Mouse (Mus musculus) gastrocnemius, postnatal 25 days (tissue): ENCODE measurements around the gene Fbrsl1. TPM values are rescaled to one million over a fixed set of nuclear protein-coding genes. Genes with fewer than 3 reads are reported as not detected.
"Not testable (repeated sequence)": the region's sequence is repeated elsewhere in the genome, so short reads cannot be mapped to it uniquely, and the experiment has no call there.

Experiments
- DNase-seq: peaks from one replicate; pipeline ENCODE4 v3.0.0; 2022
- total RNA-seq, 2 experiments: library from RNA; stranded (reverse); gene quantifications; 1 replicate in 1 of 2; 2 replicates in 1 of 2; pipeline ENCODE4 v1.2.3; 2021

The Fbrsl1 gene
- total RNA-seq, 2 experiments from 2014 or later, result 23.6 to 32.1 TPM

DNA sequence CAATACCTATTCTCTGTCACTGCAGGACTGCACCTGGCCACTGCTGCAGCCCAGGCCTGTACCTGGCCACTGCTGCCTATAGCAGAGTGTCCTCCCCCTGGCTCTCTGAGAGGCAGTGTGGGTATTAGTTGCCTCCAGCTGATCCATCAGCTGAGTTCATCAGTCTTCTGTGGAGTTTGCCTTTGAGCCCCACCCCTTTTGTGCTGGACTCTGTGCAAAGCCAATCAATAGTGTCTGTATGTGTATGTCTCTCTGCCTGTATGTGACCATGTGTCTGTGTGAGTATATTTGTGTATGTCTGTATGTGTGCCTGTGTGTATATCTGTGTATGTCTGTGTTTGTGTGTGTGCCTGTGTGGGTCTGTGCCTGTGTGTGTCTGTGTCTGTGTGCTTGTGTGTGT, 7.0 kb upstream of the Fbrsl1 start:
- no peak for DNase-seq

DNA sequence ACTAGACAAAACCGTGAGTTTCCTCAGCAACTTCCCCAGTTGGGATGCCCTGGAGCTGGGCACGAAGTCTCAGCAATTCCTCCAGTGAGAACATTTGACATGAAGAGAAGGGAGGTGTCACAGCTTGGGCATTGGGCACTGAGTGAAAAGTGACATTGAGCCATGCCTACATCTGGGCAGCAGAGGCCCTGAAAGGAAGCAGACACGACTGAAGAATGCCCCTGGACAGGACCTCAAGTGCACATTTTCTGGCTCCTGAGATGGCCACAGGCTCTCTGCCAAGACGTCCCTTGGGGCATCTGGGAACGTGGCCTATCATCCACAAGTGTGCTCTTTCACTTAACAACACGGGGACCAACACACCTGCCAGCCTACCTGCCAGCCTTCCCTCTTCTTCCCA, 991 bp upstream of the Fbrsl1 start:
- no peak for DNase-seq

DNA sequence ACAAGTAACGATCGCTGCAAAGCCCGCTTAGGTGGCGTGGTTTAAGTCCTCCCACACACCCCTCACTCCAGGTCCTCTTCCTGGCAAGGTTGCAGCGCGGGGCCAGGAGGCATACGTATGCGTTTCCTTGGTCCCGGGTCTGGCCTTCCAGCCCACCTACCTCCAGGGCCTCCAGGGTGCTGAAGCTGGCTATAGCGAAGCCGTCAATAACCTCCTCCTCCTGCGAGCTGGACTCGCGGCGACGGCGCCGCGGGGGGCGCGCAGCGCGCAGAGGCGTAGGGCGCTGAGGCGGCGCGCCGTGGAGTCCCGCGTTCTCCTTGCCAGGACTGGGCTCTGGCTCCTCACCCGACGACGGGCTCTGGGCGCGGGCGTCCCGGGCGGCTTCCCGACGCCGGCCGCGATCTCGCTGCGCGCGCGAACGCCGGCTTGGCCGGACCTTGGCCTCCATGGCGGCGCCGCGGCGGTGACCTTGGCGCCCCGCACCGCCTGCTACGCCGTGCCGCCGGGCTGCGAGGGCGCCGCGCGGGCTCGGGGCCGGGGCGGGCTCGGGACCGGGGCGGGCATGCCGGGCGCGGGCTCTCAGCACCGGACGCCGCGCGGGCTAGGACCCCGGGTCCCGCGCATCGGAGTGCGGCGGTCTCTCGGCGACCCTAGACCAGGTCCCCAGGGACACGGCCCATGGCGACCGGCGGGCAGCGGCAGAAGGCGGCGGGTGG, 425 bp downstream of the Fbrsl1 start:
- DNase-seq, result no peak

DNA sequence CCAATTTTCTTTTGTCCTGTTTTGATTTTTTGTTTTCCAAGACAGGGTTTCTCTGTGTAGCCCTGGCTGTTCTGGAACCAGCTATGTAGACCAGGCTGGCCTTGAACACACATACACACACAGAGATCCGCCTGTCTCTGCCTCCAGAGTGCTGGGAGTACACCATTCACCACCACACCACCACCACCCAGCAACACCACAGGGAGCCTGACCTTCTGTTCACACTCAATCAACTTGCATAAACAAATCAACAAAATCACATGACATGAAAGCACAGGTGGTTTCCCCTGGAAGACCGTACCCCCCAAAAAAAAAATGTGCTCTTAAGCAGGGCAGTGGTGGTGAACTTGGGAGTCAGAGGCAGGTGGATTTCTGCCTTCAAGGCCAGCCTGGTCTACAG, 3.8 kb downstream of the Fbrsl1 start:
- DNase-seq, result no peak

DNA sequence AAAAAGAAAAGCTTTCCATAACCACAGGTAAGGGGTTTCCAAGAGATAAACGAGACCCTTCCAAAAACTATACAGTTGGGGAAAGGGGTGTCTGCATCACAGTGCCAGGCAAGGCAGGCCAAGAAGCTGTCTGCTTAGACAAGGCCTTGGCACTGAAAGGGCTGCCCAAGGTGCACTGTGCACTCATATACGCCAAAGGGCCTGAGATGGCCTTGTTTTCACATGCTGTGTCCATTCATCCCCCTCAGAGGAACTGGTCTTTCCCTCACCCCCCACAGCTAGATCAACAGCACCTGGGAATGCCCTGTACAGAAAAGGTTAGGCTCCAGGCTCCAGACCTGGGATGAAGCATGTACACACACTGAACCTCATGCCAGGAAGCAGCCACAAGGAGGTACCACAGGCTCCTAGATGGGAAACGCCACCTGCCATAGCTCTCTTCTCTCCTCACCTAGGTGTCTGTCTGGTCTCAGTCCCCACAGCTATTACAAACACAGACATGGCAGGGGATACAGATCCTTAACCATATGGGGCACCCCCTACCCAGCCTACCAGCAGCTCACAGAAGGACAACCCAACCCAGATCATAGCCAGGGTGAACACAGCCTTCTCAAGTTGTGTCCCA, 5.2 kb downstream of the Fbrsl1 start:
- DNase-seq, result no peak

DNA sequence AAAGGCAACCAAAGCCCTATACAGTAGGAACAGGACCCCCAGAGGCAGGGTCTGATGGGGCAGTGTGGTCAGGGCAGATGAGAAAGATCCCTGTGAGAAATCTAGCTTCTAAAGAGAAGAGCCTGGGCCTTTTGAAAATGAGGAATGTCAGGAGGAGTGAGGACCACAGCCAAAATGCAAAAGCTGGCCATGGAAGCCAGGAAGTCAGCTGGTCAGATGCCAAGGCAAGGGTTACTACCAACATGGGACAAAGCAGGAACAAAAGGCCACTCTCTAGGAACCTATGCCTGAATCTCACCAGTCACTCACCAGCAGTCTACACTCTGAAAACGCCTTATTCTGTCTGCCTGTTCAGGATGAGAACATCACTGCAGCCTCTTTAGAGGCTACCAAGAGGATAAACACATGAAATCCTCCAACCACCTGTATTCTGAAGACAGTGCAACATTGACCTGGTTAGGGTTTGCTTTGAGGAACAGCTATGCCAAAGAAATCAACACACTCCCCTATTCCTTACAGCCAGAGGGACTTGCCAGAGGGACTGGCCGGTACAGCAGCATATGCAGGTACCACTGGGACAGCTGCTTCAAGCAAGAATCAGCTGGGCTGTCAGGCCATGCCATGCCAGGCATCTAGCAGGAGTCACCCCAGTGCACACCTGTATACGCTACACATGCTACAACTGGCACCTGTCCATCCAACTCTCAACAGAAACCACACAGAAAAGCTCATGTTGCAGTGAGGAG, 8.6 kb downstream of the Fbrsl1 start:
- DNase-seq, result no peak

DNA sequence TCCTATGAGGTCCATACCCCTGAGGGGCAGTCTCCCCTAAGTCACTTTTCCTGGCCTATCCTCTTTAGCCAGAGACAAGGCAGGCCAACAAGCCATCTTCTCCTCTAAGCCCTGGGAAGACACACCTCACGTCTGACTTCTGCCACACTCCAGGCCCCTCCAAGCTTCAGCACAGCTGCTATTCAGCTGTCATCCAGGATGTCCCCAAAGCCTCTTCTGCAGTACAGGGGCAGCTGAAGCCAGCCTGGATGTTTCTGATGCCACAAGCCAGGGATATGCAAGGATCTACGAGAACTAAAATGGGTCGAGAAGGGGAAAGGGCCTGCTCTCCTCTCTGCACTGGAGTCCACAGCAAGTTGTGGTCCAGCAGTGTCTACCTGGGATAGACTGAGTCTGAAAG, 9.7 kb downstream of the Fbrsl1 start:
- DNase-seq, result no peak

DNA sequence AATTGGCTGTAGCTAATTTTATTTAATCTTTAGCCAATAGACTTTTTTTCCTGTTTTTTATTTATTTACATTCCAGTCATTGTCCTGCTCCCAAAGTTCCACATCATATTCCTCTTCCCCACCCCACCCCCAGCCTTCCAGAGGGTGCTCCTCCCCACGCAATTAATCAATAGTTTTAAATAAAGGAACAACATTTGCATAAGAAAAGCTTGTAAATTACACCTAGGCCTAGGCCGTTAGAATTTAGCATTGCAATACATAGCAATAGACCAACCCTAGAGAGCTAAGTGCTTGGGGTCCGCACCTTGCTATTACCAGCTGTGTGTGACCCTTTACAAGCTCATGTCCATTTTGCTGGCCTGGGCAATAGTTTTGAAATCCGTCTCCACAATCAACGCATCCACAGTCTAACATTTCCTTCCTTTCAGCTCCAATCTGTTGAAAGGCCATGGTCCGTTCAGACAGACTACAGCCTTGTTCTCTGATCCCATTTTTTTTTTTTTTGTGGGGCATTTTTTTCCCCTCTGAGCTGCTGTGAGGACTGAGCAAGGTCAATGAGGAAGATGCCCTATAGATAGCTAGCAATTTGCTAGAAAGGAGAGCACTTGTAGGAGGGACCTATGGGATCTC, 10.6 kb downstream of the Fbrsl1 start:
- DNase-seq, result no peak

DNA sequence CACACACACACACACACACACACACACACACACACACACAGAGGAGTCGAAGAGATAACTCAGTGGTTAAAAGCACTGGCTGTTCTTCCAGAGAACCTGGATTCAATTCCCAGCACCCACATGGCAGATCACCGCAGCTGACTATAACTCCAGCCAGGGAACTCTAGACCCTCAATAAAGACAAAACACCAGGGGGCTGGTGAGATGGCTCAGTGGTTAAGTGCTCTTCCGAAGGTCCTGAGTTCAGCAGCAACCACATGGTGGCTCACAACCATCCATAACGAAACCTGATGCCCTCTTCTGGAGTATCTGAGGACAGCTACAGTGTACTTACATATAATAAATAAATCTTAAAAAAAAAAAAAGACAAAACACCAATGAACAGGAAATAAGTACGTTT, 12.1 kb downstream of the Fbrsl1 start:
- DNase-seq, result not testable (repeated sequence)

DNA sequence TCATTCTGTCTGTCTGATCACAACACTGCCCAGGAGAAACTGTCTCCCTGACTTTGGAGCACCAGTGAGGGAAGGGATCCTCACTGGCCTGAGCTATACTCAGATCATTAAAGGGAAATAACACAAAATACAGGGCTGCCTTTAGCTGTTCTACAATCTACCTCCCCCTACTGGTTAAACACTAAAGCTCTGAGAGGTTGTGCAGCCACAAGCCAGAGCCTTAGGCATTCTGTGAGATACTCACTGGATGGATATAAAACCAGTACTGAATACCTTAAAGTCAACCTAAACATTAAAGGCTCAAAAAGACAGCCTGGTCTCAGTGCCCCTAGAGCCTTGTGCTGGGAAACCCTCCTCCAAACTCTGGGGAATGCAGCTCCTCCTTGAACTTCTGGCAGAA, 13.5 kb downstream of the Fbrsl1 start:
- DNase-seq, result no peak

DNA sequence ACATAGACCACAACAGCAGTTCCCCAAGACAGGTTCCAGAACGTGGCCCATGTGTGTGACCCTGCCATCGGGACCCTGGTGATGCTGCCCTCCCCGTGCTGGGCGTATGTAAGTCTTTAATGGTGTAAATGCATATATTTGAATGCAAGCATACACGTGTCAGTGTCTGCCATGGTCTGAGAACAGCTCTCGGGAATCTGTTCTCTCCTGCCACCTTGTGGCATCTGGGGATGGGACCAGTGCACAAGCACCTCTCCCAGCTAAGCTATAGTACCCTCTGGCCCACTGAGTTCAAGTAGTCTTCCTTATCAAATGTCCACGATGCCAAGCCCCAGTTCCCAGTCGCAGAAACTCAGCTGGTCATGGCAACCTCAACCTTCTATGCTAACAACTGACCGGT, 19.3 kb downstream of the Fbrsl1 start:
- no peak for DNase-seq

DNA sequence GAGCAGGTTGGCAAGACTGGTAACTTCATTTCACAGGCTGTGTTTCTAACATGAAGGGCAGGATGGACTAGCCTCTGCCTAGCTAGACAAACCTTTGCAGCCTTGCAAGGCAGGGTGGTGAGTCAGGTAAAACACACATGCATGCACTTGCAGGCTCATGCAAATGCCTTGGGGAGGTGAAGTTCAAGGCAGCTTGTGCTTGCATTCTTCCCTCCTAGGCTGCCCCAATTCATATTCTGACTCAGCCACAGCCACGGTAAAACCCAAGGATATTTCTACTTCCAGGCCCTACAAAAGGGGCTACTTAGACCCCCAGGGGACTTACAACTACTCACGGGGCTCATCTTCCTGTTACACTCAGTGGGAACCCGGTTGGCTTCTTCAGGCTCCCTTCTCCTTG, 20.0 kb downstream of the Fbrsl1 start:
- no peak for DNase-seq

DNA sequence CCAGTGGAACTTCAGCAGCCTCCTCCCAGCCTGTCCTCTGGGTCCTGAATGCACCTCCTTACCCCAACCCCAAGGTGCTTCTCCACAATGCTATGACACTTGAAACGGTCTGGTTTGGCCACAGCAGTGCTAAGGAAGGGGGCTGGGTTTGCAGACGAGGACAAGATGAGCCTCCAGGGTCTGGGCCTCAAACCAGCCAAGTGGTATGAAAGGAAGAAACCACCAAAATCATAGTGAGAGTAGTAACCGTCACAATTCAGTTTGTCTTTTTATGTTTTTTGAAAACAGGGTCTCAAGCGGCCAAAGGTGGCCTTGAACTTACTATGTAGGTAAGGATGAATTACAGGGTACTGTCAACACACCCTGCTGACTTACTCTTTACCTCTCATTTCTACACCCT, 23.1 kb downstream of the Fbrsl1 start:
- no peak for DNase-seq

DNA sequence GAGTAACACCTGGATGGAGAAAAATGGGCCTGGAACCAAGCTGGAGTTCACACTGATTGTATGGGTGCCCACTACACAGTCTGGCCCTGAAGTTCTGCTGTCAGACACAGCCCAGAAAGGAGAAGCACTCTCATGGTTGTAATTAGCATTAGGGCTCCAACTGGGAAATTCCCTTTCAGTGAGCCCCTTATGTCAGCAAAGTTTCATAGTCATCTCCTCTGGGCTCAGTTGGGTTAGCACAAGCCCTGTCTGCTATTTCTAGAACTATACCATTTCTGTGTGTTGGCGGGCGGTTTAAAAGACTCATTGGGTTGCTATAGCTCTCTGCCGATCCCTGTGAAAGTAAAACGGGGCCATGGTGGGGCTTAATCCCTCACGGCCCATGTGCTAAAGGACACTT, 24.1 kb downstream of the Fbrsl1 start:
- DNase-seq, result no peak

DNA sequence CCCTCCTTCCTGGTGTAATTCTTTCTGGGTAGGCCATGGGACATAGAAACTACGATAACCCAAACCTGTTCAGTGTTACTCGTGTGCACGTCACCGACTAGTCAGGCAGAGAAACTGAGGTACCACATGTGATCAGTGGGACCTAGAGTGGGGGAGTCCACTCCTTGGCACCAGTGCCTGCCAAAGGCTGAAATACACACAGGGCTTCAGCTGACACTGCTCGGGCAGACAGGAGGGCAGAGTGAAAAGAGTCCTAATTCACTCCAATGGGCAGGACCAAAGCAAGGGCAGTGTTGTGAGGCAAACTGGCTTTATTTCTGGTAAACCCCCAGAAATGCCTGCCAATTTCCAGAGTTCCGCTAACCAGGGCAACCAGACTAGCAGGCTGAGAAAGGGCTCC, 26.9 kb downstream of the Fbrsl1 start:
- no peak for DNase-seq

DNA sequence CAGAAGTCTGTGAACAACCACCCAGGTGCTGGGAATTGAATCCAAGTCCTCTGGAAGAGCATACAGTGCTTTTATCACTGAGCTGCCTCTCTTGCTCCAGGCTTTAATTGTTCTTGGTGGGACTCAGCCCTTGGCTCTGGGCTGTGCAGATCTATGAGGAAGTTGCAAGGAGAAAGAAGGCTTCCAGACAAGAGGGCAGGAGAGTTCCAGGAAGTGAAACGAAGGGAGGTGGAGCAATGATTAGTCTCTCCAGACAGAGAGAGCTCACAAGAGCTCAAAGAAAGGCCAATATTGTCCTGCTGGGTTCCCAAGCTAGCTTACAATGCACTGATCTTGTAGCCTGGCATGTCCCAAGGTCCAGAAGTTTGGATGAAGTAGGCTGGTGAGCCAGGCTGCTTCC, 27.4 kb downstream of the Fbrsl1 start:
- DNase-seq, result no peak

DNA sequence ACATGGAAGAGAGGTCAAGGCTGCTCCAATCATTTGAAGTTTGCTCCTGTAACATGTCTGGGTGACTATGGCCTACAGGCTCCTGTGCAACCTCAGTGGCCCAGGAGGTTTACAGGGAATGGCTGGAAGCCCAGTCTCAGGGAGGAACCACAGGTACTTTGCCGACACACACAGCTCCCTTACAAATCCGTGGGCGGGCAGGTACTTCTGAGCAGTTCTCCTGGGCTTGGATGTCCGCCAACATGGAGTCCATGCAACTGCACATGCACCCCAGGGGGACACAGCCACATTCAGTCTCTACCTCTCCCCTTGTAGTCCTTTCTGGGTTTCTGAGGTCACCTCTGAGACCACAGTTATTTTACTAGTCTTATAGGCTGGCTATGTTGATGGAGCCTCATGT, 28.1 kb downstream of the Fbrsl1 start:
- DNase-seq, result no peak

DNA sequence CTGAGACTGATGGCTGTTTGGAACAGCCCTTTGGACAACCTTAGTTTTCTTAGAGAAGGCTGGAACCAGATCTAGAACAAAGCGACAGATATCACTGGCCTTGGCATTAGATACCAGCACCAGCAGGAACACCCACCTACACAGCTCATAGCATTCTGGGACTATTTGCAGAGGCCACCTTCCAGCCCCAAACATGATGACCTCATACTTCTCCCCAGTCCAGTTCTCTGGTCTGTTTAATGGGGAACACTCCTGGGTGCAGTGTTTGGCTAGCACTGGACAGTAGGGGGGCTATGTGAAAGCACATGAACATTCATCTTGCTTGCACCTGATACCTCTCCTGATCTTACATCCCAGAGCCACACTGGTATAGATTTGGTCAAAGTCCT, 29.8 kb downstream of the Fbrsl1 start:
- no peak for DNase-seq

DNA sequence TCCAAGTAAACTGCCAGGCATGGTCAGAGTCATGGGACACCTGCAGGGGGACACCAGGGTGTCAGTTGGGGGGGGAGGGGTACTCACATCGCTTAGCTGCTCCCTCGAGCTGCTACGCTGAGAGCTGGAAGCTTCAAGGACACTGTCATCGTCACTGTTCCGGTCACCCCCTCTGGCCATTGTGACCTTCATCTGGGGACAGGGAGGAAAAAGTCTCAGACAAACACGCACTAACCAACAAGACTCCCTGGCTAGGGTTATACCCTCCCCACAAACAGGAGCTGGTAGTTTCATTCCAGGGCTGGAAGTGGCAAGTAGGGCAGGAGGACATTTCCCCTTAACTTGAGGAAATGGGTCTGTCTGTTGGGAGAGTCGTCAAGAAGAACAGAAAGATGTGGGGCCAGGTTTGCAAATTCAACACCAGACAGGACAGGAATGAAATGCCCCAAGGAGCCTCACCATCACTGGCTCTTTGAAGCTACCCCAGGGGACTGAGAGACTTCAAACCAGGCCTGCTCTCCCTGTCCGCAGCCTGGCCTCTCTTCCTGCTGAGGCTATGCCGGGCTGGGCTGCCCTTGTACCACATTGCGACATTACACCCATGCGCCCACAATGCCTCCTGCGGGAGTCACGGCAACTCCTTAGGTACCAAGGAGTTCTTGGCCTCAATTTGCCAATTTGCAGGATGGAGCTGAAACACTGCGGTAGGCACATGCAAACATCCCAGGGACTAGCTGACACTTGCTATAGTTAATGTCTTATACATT, 30.4 kb downstream of the Fbrsl1 start:
- no peak for DNase-seq

DNA sequence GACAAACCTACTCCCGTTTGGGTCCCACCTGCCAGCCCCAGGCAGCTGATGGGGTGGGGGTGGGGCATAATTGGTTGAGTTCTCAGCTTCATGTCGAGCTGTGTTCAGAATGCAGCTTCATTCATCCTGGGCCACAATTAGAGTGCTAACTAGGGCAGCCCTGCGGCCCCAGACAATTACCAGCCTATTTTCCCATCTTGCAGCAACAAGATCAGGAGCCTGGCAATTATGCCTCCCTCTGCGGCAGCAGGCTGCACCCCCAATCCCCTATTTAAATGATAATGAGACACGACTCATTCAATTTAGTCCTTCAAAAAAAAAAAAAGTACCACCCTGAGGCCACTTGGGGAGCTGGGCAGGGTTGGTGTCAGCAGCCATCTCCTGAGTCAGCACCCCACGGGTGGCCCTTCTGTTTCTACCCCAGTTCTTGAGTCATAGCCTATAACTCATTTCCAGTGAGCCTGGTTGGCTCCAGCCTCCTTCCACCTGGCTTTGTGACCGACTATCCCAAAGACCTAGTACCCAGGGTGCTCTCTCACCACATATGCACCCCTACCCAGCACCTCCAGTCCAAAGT, 31.4 kb downstream of the Fbrsl1 start:
- DNase-seq, result no peak

DNA sequence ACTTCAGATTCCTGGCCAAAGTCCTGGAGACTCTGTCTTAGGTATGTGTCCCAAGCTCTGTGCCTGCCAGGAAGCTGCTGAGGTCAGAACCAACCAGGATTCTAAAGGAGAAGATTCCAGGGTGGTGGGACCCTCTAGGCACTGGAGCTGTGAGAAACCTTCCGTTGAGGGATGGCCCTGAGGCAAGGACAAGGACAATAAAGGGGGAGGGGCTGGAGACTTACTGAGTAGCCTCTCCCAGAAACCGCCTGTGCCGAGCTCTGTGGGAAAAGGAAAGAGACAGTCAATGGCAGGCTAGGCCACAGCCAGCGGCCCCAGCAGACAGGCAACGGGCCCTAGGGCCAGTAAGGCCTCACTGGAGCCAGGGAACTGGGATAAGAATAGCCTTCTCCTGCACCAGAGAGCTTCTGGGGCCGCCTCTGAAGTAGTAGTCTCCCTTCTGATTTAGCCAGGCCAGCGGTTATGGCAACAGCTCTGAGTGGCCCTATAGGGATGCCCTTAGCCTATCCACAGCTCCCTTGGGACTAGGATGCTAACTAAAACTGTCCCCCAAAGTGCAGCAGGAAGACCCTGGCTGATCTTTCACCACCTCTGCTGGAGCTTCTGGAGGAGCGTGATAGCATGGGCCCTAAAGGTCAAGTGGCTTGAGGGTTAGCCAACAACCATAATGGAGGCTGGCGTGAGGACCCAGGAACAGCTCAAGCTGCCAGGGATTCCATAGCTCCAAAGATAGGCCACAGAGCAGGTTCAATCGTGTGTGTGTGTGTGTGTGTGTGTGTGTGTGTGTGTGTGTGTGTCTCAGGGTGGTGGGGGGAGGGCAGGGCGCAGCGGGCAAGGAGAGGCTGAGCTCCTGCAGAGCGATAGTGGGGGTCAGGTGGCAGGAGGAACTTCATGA, 32.2 kb downstream of the Fbrsl1 start:
- peak; percentile 24 for DNase-seq
